19 mouse cellular contexts compared by ENCODE assay signal in the genomic region with DNA sequence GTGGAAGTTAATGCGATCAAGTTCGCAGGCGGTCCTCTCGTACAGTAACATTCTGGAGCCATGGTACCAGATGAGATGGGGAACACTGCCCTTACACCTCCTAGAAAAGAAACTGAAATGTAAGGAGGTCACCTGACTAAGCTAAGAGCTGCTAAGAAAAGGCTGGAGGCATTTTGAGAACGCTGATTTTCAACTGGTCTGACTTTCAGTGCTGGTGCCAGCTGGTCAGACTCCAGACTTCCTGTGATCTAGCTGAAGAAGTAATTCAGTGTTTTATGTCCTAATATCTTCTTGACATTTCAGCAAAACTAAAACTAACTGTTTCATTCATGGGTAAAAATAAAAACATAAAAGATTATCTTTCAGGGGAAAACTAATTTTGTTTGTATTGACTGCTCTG. TPM values are rescaled to one million over a fixed set of nuclear protein-coding genes. Genes with fewer than 3 reads are reported as not detected.
DNase-seq lines count a peak whose midpoint lies in the region; ATAC-seq lines count a peak whose summit lies in the region.
"Had no signal": no experiment of that assay in that cellular context is flagged by ENCODE, and none has a peak within 500 bp of the region (broad histone marks: within the 10 kb centered on the region; RNA-seq: fewer than 3 reads in every experiment).

No protein-coding gene starts in this region.

- no peak overlapping the region for H3K27ac ChIP-seq in heart, embryonic 12.5 days (ENCODE audit: poor library complexity, severe bottlenecking)
- H3K27ac ChIP-seq in kidney, embryonic 15.5 days, result no peak overlapping the region
- H3K27ac ChIP-seq: forebrain, embryonic 12.5 days; hindbrain, embryonic 14.5 days; liver, embryonic 13.5 days; neural tube, embryonic 12.5 days had no signal

- no peak overlapping the region for H3K9ac ChIP-seq in heart, embryonic 12.5 days
- H3K9ac ChIP-seq in kidney, embryonic 15.5 days, result no peak overlapping the region
- H3K9ac ChIP-seq: forebrain, embryonic 12.5 days; hindbrain, embryonic 14.5 days; liver, embryonic 13.5 days; neural tube, embryonic 12.5 days had no signal

- H3K4me1 ChIP-seq in heart, embryonic 12.5 days (replicated peaks), result 0 out of 2 replicates have a peak, but pooled peaks cover 2% of the 10 kb centered on the region
- no peaks in the 10 kb centered on the region for H3K4me1 ChIP-seq in kidney, embryonic 15.5 days
- H3K4me1 ChIP-seq: forebrain, embryonic 12.5 days; liver, embryonic 13.5 days; neural tube, embryonic 12.5 days had no signal

- H3K4me2 ChIP-seq in heart, embryonic 12.5 days, result no peak overlapping the region
- H3K4me2 ChIP-seq in kidney, embryonic 15.5 days, result no peak overlapping the region
- H3K4me2 ChIP-seq: forebrain, embryonic 12.5 days; hindbrain, embryonic 14.5 days; liver, embryonic 13.5 days; neural tube, embryonic 12.5 days had no signal

- peaks cover 16% of the 10 kb centered on the region for H3K36me3 ChIP-seq in heart, embryonic 12.5 days
- peaks cover 7% of the 10 kb centered on the region for H3K36me3 ChIP-seq in kidney, embryonic 15.5 days

- H3K9me3 ChIP-seq in heart, embryonic 12.5 days (replicated peaks), result no peaks in the 10 kb centered on the region
- no peaks in the 10 kb centered on the region for H3K9me3 ChIP-seq in kidney, embryonic 15.5 days (replicated peaks)
- H3K9me3 ChIP-seq: forebrain, embryonic 12.5 days; liver, embryonic 13.5 days; neural tube, embryonic 12.5 days had no signal

- no peak overlapping the region for H3K4me3 ChIP-seq in heart, embryonic 12.5 days
- H3K4me3 ChIP-seq in kidney, embryonic 15.5 days (replicated peaks), result no peak overlapping the region
- H3K4me3 ChIP-seq: forebrain, embryonic 12.5 days; liver, embryonic 13.5 days; neural tube, embryonic 12.5 days had no signal

- ATAC-seq in heart, embryonic 12.5 days (ENCODE audit: insufficient number of reproducible peaks, low FRiP score), result no peak
- no peak for ATAC-seq in kidney, embryonic 15.5 days (replicated peaks; ENCODE audit: low FRiP score)

- DNase-seq in heart, adult 18-20 months, result peak; percentile 41 to 54
- DNase-seq in kidney, postnatal 14 days, result peak; percentile 52
- DNase-seq in fibroblast of lung, adult 2 months (ENCODE audit: low read depth), result peak; percentile 30
- DNase-seq in lung, postnatal 25 days (ENCODE audit: low spot score), result peak; percentile 23
- DNase-seq in liver, result no peak
- DNase-seq: cerebellum, adult 9-11 months; kidney, adult 8-10 months; left cerebral cortex, postnatal 4 days; liver, embryonic 13.5 days; right cerebral cortex, postnatal 4 days had no signal

- no peaks in the 10 kb centered on the region for H3K27me3 ChIP-seq in heart, embryonic 12.5 days (replicated peaks)
- H3K27me3 ChIP-seq in kidney, embryonic 15.5 days, result no peaks in the 10 kb centered on the region
- H3K27me3 ChIP-seq: CH12.LX; forebrain, embryonic 12.5 days; liver, embryonic 13.5 days; neural tube, embryonic 12.5 days had no signal

- WGBS in heart, embryonic 12.5 days, result 73% methylated on average over 5 of the region's 5 CpGs
- 76% methylated on average over 5 of the region's 5 CpGs for WGBS in kidney, embryonic 15.5 days

RNA-seq across cellular contexts. Expression of a gene that starts 10.1 kb away (rescaled TPM):
- 1 to 10 TPM in 1 of 2 experiments, under 1 TPM in 1; 0.82 to 1.2 TPM for total RNA-seq in heart, adult 18-20 months (2021)
- polyA plus RNA-seq in heart, embryonic 12.5 days (2016; fragmentation: Nextera tagmentation; extraction: Ambion mirVana), result 0.27 and 1.0 TPM in 2 replicates
- 0.51 and 0.64 TPM in 2 replicates for polyA plus RNA-seq in kidney, embryonic 15.5 days (2015; fragmentation: Nextera tagmentation; extraction: Ambion mirVana)
- total RNA-seq: CH12.LX had no signal
- polyA plus RNA-seq: liver, embryonic 13.5 days had no signal

RNA-seq across cellular contexts. Expression of a gene that starts 19.6 kb away (rescaled TPM):
- total RNA-seq in heart, adult 18-20 months (2021), result not detected
- not detected in 2 replicates for polyA plus RNA-seq in heart, embryonic 12.5 days (2016; fragmentation: Nextera tagmentation; extraction: Ambion mirVana)
- not detected in 2 replicates for polyA plus RNA-seq in kidney, embryonic 15.5 days (2015; fragmentation: Nextera tagmentation; extraction: Ambion mirVana)
- total RNA-seq: CH12.LX; gastrocnemius, adult 8-10 months had no signal
- polyA plus RNA-seq: embryonic facial prominence, embryonic 11.5 days; hindbrain, embryonic 14.5 days; liver, embryonic 13.5 days; midbrain, postnatal 0 days; neural tube, embryonic 12.5 days had no signal

RNA-seq across cellular contexts. Expression of a gene that starts 35.1 kb away (rescaled TPM):
- 10 to 100 TPM; 17.1 to 21.7 TPM for total RNA-seq in heart, adult 18-20 months (2021)
- 10.2 and 11.6 TPM in 2 replicates for polyA plus RNA-seq in heart, embryonic 12.5 days (2016; fragmentation: Nextera tagmentation; extraction: Ambion mirVana)
- polyA plus RNA-seq in kidney, embryonic 15.5 days (2015; fragmentation: Nextera tagmentation; extraction: Ambion mirVana), result 9.9 and 10.3 TPM in 2 replicates
